2 mouse cellular contexts compared by ENCODE assay signal in genomic region chr16:74040797-74041196, GRCm38 (mm10).
DNase-seq lines count a peak whose midpoint lies in the region; ATAC-seq and TF ChIP-seq lines count a peak whose summit lies in the region.
"Not testable (repeated sequence)": the region's sequence is repeated elsewhere in the genome, so short reads cannot be mapped to it uniquely, and the experiment has no call there.

No protein-coding gene starts in this region.

- 39% methylated on average over 2 of the region's 2 CpGs for WGBS in kidney, embryonic 15.5 days
- 24% methylated on average over 2 of the region's 2 CpGs for WGBS in kidney, postnatal 0 days

- DNase-seq in kidney, postnatal 0 days (ENCODE audit: low spot score): peak; percentile 72

- H3K4me2 ChIP-seq in kidney, embryonic 15.5 days; kidney, postnatal 0 days (ENCODE audit: low read length): not testable (repeated sequence)

- not testable (repeated sequence) for H3K4me1 ChIP-seq in kidney, embryonic 15.5 days; kidney, postnatal 0 days (replicated peaks; ENCODE audit: insufficient read depth, low read length)

- ATAC-seq in kidney, embryonic 15.5 days (replicated peaks; ENCODE audit: low FRiP score): peak; percentile 54; the same call in 1 of the 2 replicates
- ATAC-seq in kidney, postnatal 0 days (replicated peaks; ENCODE audit: low FRiP score, low read depth): not testable (repeated sequence)

- H3K27me3 ChIP-seq in kidney, embryonic 15.5 days; kidney, postnatal 0 days (ENCODE audit: insufficient read depth, low read length): not testable (repeated sequence)

- not testable (repeated sequence) for TF ChIP-seq CTCF in kidney, postnatal 0 days (IDR thresholded peaks at IDR 0.05; ENCODE audit: low read depth)

- H3K9me3 ChIP-seq in kidney, embryonic 15.5 days (replicated peaks); kidney, postnatal 0 days (replicated peaks; ENCODE audit: low read length): not testable (repeated sequence)

- H3K9ac ChIP-seq in kidney, embryonic 15.5 days; kidney, postnatal 0 days (ENCODE audit: low read depth, low read length): not testable (repeated sequence)

- H3K36me3 ChIP-seq in kidney, embryonic 15.5 days; kidney, postnatal 0 days (ENCODE audit: insufficient read depth, low read length): not testable (repeated sequence)

- H3K4me3 ChIP-seq in kidney, embryonic 15.5 days (replicated peaks); kidney, postnatal 0 days (replicated peaks; ENCODE audit: low read depth, low read length): not testable (repeated sequence)

- not testable (repeated sequence) for H3K27ac ChIP-seq in kidney, embryonic 15.5 days; kidney, postnatal 0 days
